ENCODE assay signal across 27 mouse cellular contexts in genomic region chr17:30533098-30533497, GRCm38 (mm10).
"Had no signal": no experiment of that assay in that cellular context is flagged by ENCODE, and none has a peak within 500 bp of the region (broad histone marks: within the 10 kb centered on the region; RNA-seq: fewer than 3 reads in every experiment).

No protein-coding gene starts in this region.

- H3K9ac ChIP-seq: heart, embryonic 13.5 days; heart, embryonic 15.5 days; hindbrain, embryonic 13.5 days; hindbrain, embryonic 15.5 days; intestine, embryonic 15.5 days; limb, embryonic 12.5 days; liver, embryonic 13.5 days; liver, embryonic 15.5 days had no signal

- H3K27me3 ChIP-seq: heart, embryonic 13.5 days; heart, embryonic 15.5 days; hindbrain, embryonic 13.5 days; hindbrain, embryonic 15.5 days; intestine, embryonic 15.5 days; limb, embryonic 12.5 days; liver, embryonic 13.5 days; liver, embryonic 15.5 days had no signal

- H3K4me2 ChIP-seq: heart, embryonic 11.5 days; heart, embryonic 13.5 days; heart, embryonic 15.5 days; hindbrain, embryonic 13.5 days; hindbrain, embryonic 15.5 days; intestine, embryonic 15.5 days; limb, embryonic 12.5 days; liver, embryonic 11.5 days; liver, embryonic 13.5 days; liver, embryonic 15.5 days had no signal

- DNase-seq: gastrocnemius, postnatal 14 days; gastrocnemius, postnatal 36 days; heart, adult 11 months; heart, adult 2 months; heart, postnatal 14 days; heart, postnatal 36 days; kidney, adult 18-20 months; kidney, adult 8-10 months; kidney, postnatal 10 days; kidney, postnatal 25 days; kidney, postnatal 4 days; liver; liver, embryonic 13.5 days had no signal

- ATAC-seq: inflammation-experienced regulatory T-cells, adult 6 months; intestine, embryonic 15.5 days; intestine, postnatal 0 days had no signal

- H3K9me3 ChIP-seq: heart, embryonic 13.5 days; heart, embryonic 15.5 days; hindbrain, embryonic 13.5 days; hindbrain, embryonic 15.5 days; intestine, embryonic 15.5 days; limb, embryonic 10.5 days; limb, embryonic 12.5 days; liver, embryonic 13.5 days; liver, embryonic 15.5 days had no signal

- H3K4me3 ChIP-seq: heart, adult 2 months; heart, embryonic 13.5 days; heart, embryonic 15.5 days; hindbrain, embryonic 13.5 days; hindbrain, embryonic 15.5 days; intestine, embryonic 15.5 days; layer of hippocampus, adult 2 months; left cerebral cortex, adult 2 months; limb, embryonic 10.5 days; limb, embryonic 12.5 days; liver, embryonic 13.5 days; liver, embryonic 15.5 days had no signal

- H3K4me1 ChIP-seq: heart, embryonic 15.5 days; intestine, embryonic 15.5 days; liver, embryonic 13.5 days; liver, embryonic 15.5 days had no signal

- H3K36me3 ChIP-seq: heart, embryonic 13.5 days; heart, embryonic 15.5 days; hindbrain, embryonic 13.5 days; hindbrain, embryonic 15.5 days; intestine, embryonic 15.5 days; limb, embryonic 10.5 days; limb, embryonic 12.5 days; liver, embryonic 13.5 days; liver, embryonic 15.5 days had no signal

- H3K27ac ChIP-seq: heart, adult 2 months; heart, embryonic 13.5 days; heart, embryonic 15.5 days; hindbrain, embryonic 13.5 days; hindbrain, embryonic 15.5 days; intestine, embryonic 15.5 days; layer of hippocampus, adult 2 months; left cerebral cortex, adult 2 months; limb, embryonic 10.5 days; limb, embryonic 12.5 days; liver, embryonic 13.5 days; liver, embryonic 15.5 days had no signal
